ENCODE assay signal across 8 mouse cellular contexts in genomic region chr7:45068000-45068318, GRCm38 (mm10). TPM values are rescaled to one million over a fixed set of nuclear protein-coding genes. Genes with fewer than 3 reads are reported as not detected.
A peak's percentile ranks its signal among the peaks of the same experiment; 100 is the strongest.
DNase-seq lines count a peak whose midpoint lies in the region; ATAC-seq lines count a peak whose summit lies in the region.

No protein-coding gene starts in this region.

- H3K27ac ChIP-seq in midbrain, embryonic 14.5 days (replicated peaks; ENCODE audit: low read depth, low read length), result no peak overlapping the region
- H3K27ac ChIP-seq in midbrain, embryonic 15.5 days, result no peak overlapping the region

- peak; percentile 49 for DNase-seq in midbrain, embryonic 14.5 days
- DNase-seq in T-cell, adult 2 months (ENCODE audit: low spot score), result peak; percentile 64
- peak; percentile 62 for DNase-seq in embryo, embryonic 9.5 days (ENCODE audit: extremely low spot score)
- DNase-seq in kidney, postnatal 36 days, result peak; percentile 51 to 78
- no peak for DNase-seq in left cerebral cortex, adult 18-20 months (ENCODE audit: low spot score in 2 of 2)
- no peak for DNase-seq in right cerebral cortex, postnatal 14 days

- no peak overlapping the region for H3K4me3 ChIP-seq in midbrain, embryonic 14.5 days (replicated peaks; ENCODE audit: low read depth, low read length)
- H3K4me3 ChIP-seq in midbrain, embryonic 15.5 days, result no peak overlapping the region

- no peaks in the 10 kb centered on the region for H3K4me1 ChIP-seq in midbrain, embryonic 14.5 days (ENCODE audit: control insufficient read depth, insufficient read depth, low read length)
- H3K4me1 ChIP-seq in midbrain, embryonic 15.5 days, result peaks cover 17% of the 10 kb centered on the region

- H3K36me3 ChIP-seq in midbrain, embryonic 14.5 days (ENCODE audit: control insufficient read depth, insufficient read depth, low read length), result no peaks in the 10 kb centered on the region
- H3K36me3 ChIP-seq in midbrain, embryonic 15.5 days (replicated peaks), result no peaks in the 10 kb centered on the region

- H3K9ac ChIP-seq in midbrain, embryonic 14.5 days (replicated peaks; ENCODE audit: low read length), result no peak overlapping the region
- no peak overlapping the region for H3K9ac ChIP-seq in midbrain, embryonic 15.5 days

- H3K27me3 ChIP-seq in midbrain, embryonic 14.5 days (ENCODE audit: control insufficient read depth, insufficient read depth, low read length), result no peaks in the 10 kb centered on the region
- no peaks in the 10 kb centered on the region for H3K27me3 ChIP-seq in midbrain, embryonic 15.5 days (replicated peaks)

- H3K4me2 ChIP-seq in midbrain, embryonic 14.5 days (ENCODE audit: low read length), result no peak overlapping the region
- no peak overlapping the region for H3K4me2 ChIP-seq in midbrain, embryonic 15.5 days

- WGBS in midbrain, embryonic 14.5 days, result 26% methylated on average over 5 of the region's 5 CpGs
- WGBS in midbrain, embryonic 15.5 days, result 27% methylated on average over 5 of the region's 5 CpGs

- H3K9me3 ChIP-seq in midbrain, embryonic 14.5 days (ENCODE audit: control insufficient read depth, low read length), result no peaks in the 10 kb centered on the region
- H3K9me3 ChIP-seq in midbrain, embryonic 15.5 days, result no peaks in the 10 kb centered on the region

- ATAC-seq in midbrain, embryonic 14.5 days (ENCODE audit: low FRiP score, low TSS enrichment), result no peak
- no peak for ATAC-seq in midbrain, embryonic 15.5 days (replicated peaks)
- peak; percentile 45; the same call in 1 of the 2 replicates for ATAC-seq in monocyte, adult 5-6 weeks (replicated peaks; ENCODE audit: insufficient number of reproducible peaks, low FRiP score, low TSS enrichment, poor library complexity, severe bottlenecking)

RNA-seq across cellular contexts. Expression of gene Prrg2, which starts 5.5 kb away (rescaled TPM):
- 10.1 and 12.2 TPM in 2 replicates for polyA plus RNA-seq in midbrain, embryonic 14.5 days (2014; fragmentation: Nextera tagmentation; extraction: Ambion mirVana)
- polyA plus RNA-seq in midbrain, embryonic 15.5 days (2015; fragmentation: Nextera tagmentation; extraction: Ambion mirVana), result 15.7 and 15.9 TPM in 2 replicates
- total RNA-seq in monocyte, adult 5-6 weeks (2017), result 1.5 to 12.8 TPM (median 3.7 TPM) in 3 replicates
- 1 to 10 TPM; 6.2 to 9.2 TPM for total RNA-seq in left cerebral cortex, adult 18-20 months (2021)

RNA-seq across cellular contexts. Expression of gene Nosip, which starts 5.7 kb away (rescaled TPM):
- 55.3 and 65.9 TPM in 2 replicates for polyA plus RNA-seq in midbrain, embryonic 14.5 days (2014; fragmentation: Nextera tagmentation; extraction: Ambion mirVana)
- polyA plus RNA-seq in midbrain, embryonic 15.5 days (2015; fragmentation: Nextera tagmentation; extraction: Ambion mirVana), result 67.2 and 72.1 TPM in 2 replicates
- total RNA-seq in monocyte, adult 5-6 weeks (2017), result 45.8 to 57.3 TPM (median 52.8 TPM) in 3 replicates
- 10 to 100 TPM; 51.9 to 59.7 TPM for total RNA-seq in left cerebral cortex, adult 18-20 months (2021)

RNA-seq across cellular contexts. Expression of gene Prr12, which starts 15.3 kb away (rescaled TPM):
- polyA plus RNA-seq in midbrain, embryonic 14.5 days (2014; fragmentation: Nextera tagmentation; extraction: Ambion mirVana), result 19.5 and 21.4 TPM in 2 replicates
- polyA plus RNA-seq in midbrain, embryonic 15.5 days (2015; fragmentation: Nextera tagmentation; extraction: Ambion mirVana), result 16.2 and 18.1 TPM in 2 replicates
- 1.6 to 5.0 TPM (median 2.0 TPM) in 3 replicates for total RNA-seq in monocyte, adult 5-6 weeks (2017)
- total RNA-seq in left cerebral cortex, adult 18-20 months (2021), result 10 to 100 TPM; 63.3 to 67.5 TPM

RNA-seq across cellular contexts. Expression of gene Rcn3, which starts 24.1 kb away (rescaled TPM):
- polyA plus RNA-seq in midbrain, embryonic 14.5 days (2014; fragmentation: Nextera tagmentation; extraction: Ambion mirVana), result 31.2 and 59.3 TPM in 2 replicates
- 55.4 and 62.2 TPM in 2 replicates for polyA plus RNA-seq in midbrain, embryonic 15.5 days (2015; fragmentation: Nextera tagmentation; extraction: Ambion mirVana)
- 6.2 to 20.1 TPM (median 15.3 TPM) in 3 replicates for total RNA-seq in monocyte, adult 5-6 weeks (2017)
- total RNA-seq in left cerebral cortex, adult 18-20 months (2021), result 1 to 10 TPM; 5.9 to 6.0 TPM

RNA-seq across cellular contexts. Expression of gene Fcgrt, which starts 35.7 kb away (rescaled TPM):
- polyA plus RNA-seq in midbrain, embryonic 14.5 days (2014; fragmentation: Nextera tagmentation; extraction: Ambion mirVana), result 4.8 and 21.8 TPM in 2 replicates
- polyA plus RNA-seq in midbrain, embryonic 15.5 days (2015; fragmentation: Nextera tagmentation; extraction: Ambion mirVana), result 32.0 and 36.8 TPM in 2 replicates
- total RNA-seq in monocyte, adult 5-6 weeks (2017), result 74.9 to 100 TPM (median 91.0 TPM) in 3 replicates
- 10 to 100 TPM; 19.6 to 20.1 TPM for total RNA-seq in left cerebral cortex, adult 18-20 months (2021)

Comparison
In these comparisons a context has a peak if more than half of its experiments do, and no peak if none do; other contexts are left out.
1. DNase-seq: peak in midbrain, embryonic 14.5 days (single experiment), T-cell, adult 2 months (single experiment), embryo, embryonic 9.5 days (single experiment) and kidney, postnatal 36 days (2 of 2); none in left cerebral cortex, adult 18-20 months (0 of 2) and right cerebral cortex, postnatal 14 days (single experiment).
2. RNA of gene Prr12, which starts 15.3 kb away (total RNA-seq): 63.3 to 67.5 TPM in left cerebral cortex, adult 18-20 months; 1.6 to 5.0 TPM in monocyte, adult 5-6 weeks; every median in the first group is over 10 times any median in the second.